Mouse (Mus musculus) lung, embryonic 16.5 days (tissue): ENCODE measurements around the gene Ptx4. TPM values are rescaled to one million over a fixed set of nuclear protein-coding genes. Genes with fewer than 3 reads are reported as not detected.

Experiments used
- ATAC-seq: fragments of 200-750 bp; cut with Nextera tagmentation; 2 replicates; pipeline ENCODE4 v1.8.0; 2017; ENCODE audit warnings: low read depth, mild to moderate bottlenecking, moderate library complexity
- H3K27ac ChIP-seq: fragments of 300-500 bp; sonication (generic); 2 replicates; pipeline ENCODE4 v1.5.1; 2014; ENCODE audit warnings: mild to moderate bottlenecking, control low read depth, low read length
- H3K27me3 ChIP-seq: fragments of 300-500 bp; sonication (generic); 2 replicates; pipeline ENCODE4 v1.6.1; 2014; ENCODE audit warnings: low read depth, low read length, mixed read lengths; ENCODE audit not compliant: control insufficient read depth, insufficient read depth
- H3K36me3 ChIP-seq: fragments of 300-500 bp; sonication (generic); 2 replicates; pipeline ENCODE4 v1.6.1; 2014; ENCODE audit warnings: low read length; ENCODE audit not compliant: control insufficient read depth, insufficient read depth
- H3K4me1 ChIP-seq: fragments of 300-500 bp; sonication (generic); replicated peaks from 2 replicates; pipeline ENCODE4 v1.6.1; 2014; ENCODE audit warnings: low read length, mixed read lengths; ENCODE audit not compliant: control insufficient read depth, insufficient read depth
- H3K4me2 ChIP-seq: fragments of 300-500 bp; sonication (generic); 2 replicates; pipeline ENCODE4 v1.6.1; 2014; ENCODE audit warnings: low read depth, low read length, control low read depth
- H3K4me3 ChIP-seq: fragments of 300-500 bp; sonication (generic); 2 replicates; pipeline ENCODE4 v1.5.1; 2014; ENCODE audit warnings: mild to moderate bottlenecking, low read length, control low read depth
- H3K9ac ChIP-seq: fragments of 300-500 bp; sonication (generic); 2 replicates; pipeline ENCODE4 v1.6.1; 2014; ENCODE audit warnings: low read length, control low read depth
- H3K9me3 ChIP-seq: fragments of 300-500 bp; sonication (generic); 2 replicates; pipeline ENCODE4 v1.6.1; 2016; ENCODE audit warnings: low read length; ENCODE audit not compliant: control insufficient read depth
- WGBS: fragments of 180-500 bp; shearing (Covaris S2); extraction: QIAGEN DNeasy Blood & Tissue Kit; methylation state at CpG from one replicate; pipeline ENCODE4 v1.1.7; 2014; 5-methylcytosine and 5-hydroxymethylcytosine counted together
- polyA plus RNA-seq: library from polyadenylated mRNA; unstranded; fragments of >200 nt; fragmentation: Nextera tagmentation; extraction: Ambion mirVana; gene quantifications from 2 replicates; pipeline ENCODE4 v1.2.1, GENCODE M21; 2015

Ptx4 gene
- polyA plus RNA-seq, 1 experiment from 2014 or later, result not detected

GRCm38 (mm10) chr17:25127681-25128080, 7.1 kb downstream of the Ptx4 start:
- 47% methylated on average over 9 of the region's 9 CpGs for WGBS
- Histone ChIP-seq H3K4me1 (no peaks in the 10 kb centered on the region), H3K9ac (no peak overlapping the region), H3K27me3 (no peaks in the 10 kb centered on the region), H3K9me3 (no peaks in the 10 kb centered on the region), H3K4me3 (no peak overlapping the region), H3K4me2 (no peak overlapping the region), H3K27ac (no peak overlapping the region), H3K36me3 (no peaks in the 10 kb centered on the region)
- ATAC-seq, result no peak

GRCm38 (mm10) chr17:25130060-25130459, 9.5 kb downstream of the Ptx4 start:
- ATAC-seq, result no peak
- no peaks in the 10 kb centered on the region for H3K27me3 ChIP-seq
- H3K4me1 ChIP-seq, result peaks cover 11% of the 10 kb centered on the region
- 83% methylated on average over 1 of the region's 1 CpGs for WGBS
- no peaks in the 10 kb centered on the region for H3K9me3 ChIP-seq
- H3K4me2 ChIP-seq, result no peak overlapping the region
- no peak overlapping the region for H3K4me3 ChIP-seq
- no peak overlapping the region for H3K9ac ChIP-seq
- no peaks in the 10 kb centered on the region for H3K36me3 ChIP-seq
- H3K27ac ChIP-seq, result no peak overlapping the region

GRCm38 (mm10) chr17:25133275-25133698, 12.7 kb downstream of the Ptx4 start, which contains the start of gene Clcn7:
Clcn7 (plus strand) TSS chr17:25133391.
- WGBS, result under 1% methylated on average over 40 of the region's 40 CpGs
- no peak within 1 kb of the TSS for H3K27ac ChIP-seq

GRCm38 (mm10) chr17:25135622-25136021, 15.1 kb downstream of the Ptx4 start:
- no peak for ATAC-seq
- Histone ChIP-seq H3K9ac (no peak overlapping the region), H3K27me3 (no peaks in the 10 kb centered on the region), H3K4me3 (no peak overlapping the region), H3K4me2 (no peak overlapping the region), H3K27ac (no peak overlapping the region), H3K36me3 (no peaks in the 10 kb centered on the region), H3K4me1 (peaks cover 11% of the 10 kb centered on the region), H3K9me3 (no peaks in the 10 kb centered on the region)
- 85% methylated on average over 6 of the region's 6 CpGs for WGBS

More at GRCm38 (mm10) chr17:25133275-25133698, 12.7 kb downstream of the Ptx4 start, which contains the start of gene Clcn7:
- H3K4me1 ChIP-seq, result peaks cover 11% of the 10 kb centered on the region
- H3K27me3 ChIP-seq, result no peaks in the 10 kb centered on the region
- H3K9me3 ChIP-seq, result no peaks in the 10 kb centered on the region
- H3K4me3 ChIP-seq, result peak within 1 kb of the TSS; percentile 85
- H3K9ac ChIP-seq, result peak within 1 kb of the TSS; percentile 80
- no peaks in the 10 kb centered on the region for H3K36me3 ChIP-seq
- H3K4me2 ChIP-seq, result peak within 1 kb of the TSS; percentile 88
- peak; percentile 95 for ATAC-seq

DNA sequence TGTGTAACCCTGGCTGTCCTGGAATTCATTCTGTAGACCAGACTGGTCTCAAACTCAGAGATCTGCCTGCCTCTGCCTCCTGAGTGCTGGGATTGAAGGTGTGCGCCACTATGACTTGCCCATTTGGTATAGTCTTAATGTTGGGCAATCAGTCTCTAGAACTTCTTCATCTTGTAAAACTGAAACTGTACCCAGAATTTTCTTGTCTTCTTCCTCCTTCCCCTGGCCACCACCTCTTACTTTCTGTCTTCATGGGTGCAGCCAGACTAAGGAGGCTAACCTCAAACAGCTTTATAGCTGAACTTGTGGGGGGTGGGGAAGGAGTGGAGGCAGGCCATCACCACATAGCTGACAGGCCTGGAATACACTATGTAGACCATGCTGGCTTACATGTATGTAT, 18.2 kb downstream of the Ptx4 start:
- Histone ChIP-seq H3K4me1 (peaks cover 10% of the 10 kb centered on the region), H3K9ac (no peak overlapping the region)
- 92% methylated on average over 1 of the region's 1 CpGs for WGBS

GRCm38 (mm10) chr17:25139960-25140359, 19.4 kb downstream of the Ptx4 start:
- Histone ChIP-seq H3K9ac (no peak overlapping the region), H3K27ac (no peak overlapping the region), H3K4me2 (no peak overlapping the region), H3K36me3 (no peaks in the 10 kb centered on the region), H3K4me1 (no peaks in the 10 kb centered on the region), H3K27me3 (no peaks in the 10 kb centered on the region), H3K4me3 (no peak overlapping the region), H3K9me3 (no peaks in the 10 kb centered on the region)
- no peak for ATAC-seq
- WGBS, result 64% methylated on average over 4 of the region's 4 CpGs

More for the DNA sequence above, 18.2 kb downstream of the Ptx4 start:
- H3K9me3 ChIP-seq, result no peaks in the 10 kb centered on the region
- H3K36me3 ChIP-seq, result no peaks in the 10 kb centered on the region
- H3K27ac ChIP-seq, result no peak overlapping the region
- no peaks in the 10 kb centered on the region for H3K27me3 ChIP-seq
- ATAC-seq, result no peak
- no peak overlapping the region for H3K4me3 ChIP-seq
- H3K4me2 ChIP-seq, result no peak overlapping the region

DNA sequence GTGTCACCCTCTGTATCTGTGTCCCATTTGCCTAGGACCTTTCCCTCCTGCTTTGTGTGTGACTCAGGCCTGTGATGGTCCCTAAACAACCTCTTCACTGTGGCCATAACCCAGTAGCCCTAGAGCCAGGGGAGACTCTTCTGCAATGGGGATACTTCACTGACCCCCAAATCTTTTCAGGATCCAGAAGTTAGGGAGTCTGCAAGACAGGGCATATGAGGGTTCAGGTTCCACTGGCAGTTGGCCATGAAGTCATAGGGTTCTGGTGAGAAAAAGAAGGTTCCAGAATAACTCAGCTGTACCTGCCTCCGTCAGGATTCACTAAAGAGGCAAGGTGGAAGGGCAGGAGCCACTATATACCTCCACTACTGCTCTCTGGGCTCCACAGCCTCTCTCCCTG, 41.6 kb downstream of the Ptx4 start, which contains the start of gene Ccdc154:
Ccdc154 (plus strand) TSS at position 301 of the 400 bp plus-strand sequence.
- no peaks in the 10 kb centered on the region for H3K9me3 ChIP-seq
- H3K27ac ChIP-seq, result no peak within 1 kb of the TSS
- H3K27me3 ChIP-seq, result no peaks in the 10 kb centered on the region
- no peak within 1 kb of the TSS for H3K4me3 ChIP-seq
- no peaks in the 10 kb centered on the region for H3K36me3 ChIP-seq
- no peak for ATAC-seq
- H3K4me1 ChIP-seq, result peaks cover 2% of the 10 kb centered on the region; the same call in 1 of the 2 replicates
- 100% methylated on average over 1 of the region's 1 CpGs for WGBS
- no peak within 1 kb of the TSS for H3K9ac ChIP-seq
- no peak within 1 kb of the TSS for H3K4me2 ChIP-seq

- H3K36me3 ChIP-seq, result no peaks in the 10 kb centered on the region
- H3K9me3 ChIP-seq, result no peaks in the 10 kb centered on the region
- ATAC-seq, result no peak
- H3K9ac ChIP-seq, result no peak overlapping the region
- H3K27ac ChIP-seq, result no peak overlapping the region
- H3K4me1 ChIP-seq, result peaks cover 2% of the 10 kb centered on the region; the same call in 1 of the 2 replicates
- H3K4me3 ChIP-seq, result no peak overlapping the region
- WGBS, result 74% methylated on average over 7 of the region's 7 CpGs
- H3K27me3 ChIP-seq, result no peaks in the 10 kb centered on the region
- H3K4me2 ChIP-seq, result no peak overlapping the region
Measured at GRCm38 (mm10) chr17:25163387-25163786, 42.8 kb downstream of the Ptx4 start.

DNA sequence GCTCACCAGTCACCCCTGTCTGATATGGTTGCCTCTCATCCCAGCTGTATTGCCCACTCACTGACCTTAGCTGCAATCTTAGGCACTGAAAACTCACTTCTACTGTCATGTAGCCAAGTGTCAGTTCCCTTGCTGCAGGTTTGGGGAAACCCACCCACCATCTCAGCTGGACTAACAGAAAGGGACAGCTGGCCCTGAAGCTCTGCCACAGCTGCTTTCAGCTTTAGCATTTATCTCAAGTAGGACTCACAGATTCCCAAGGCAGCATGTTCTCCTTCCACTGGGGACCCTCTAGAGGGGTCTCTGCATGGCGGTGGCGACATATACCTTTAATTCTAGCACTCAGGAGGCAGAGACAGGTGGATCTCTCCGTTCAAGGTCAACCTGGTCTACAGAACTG, 44.2 kb downstream of the Ptx4 start:
- Histone ChIP-seq H3K9ac (no peak overlapping the region), H3K9me3 (no peaks in the 10 kb centered on the region), H3K4me1 (peaks cover 2% of the 10 kb centered on the region; the same call in 1 of the 2 replicates), H3K36me3 (no peaks in the 10 kb centered on the region), H3K27me3 (no peaks in the 10 kb centered on the region), H3K4me3 (no peak overlapping the region), H3K27ac (no peak overlapping the region), H3K4me2 (no peak overlapping the region)
- whole genome bisulfite sequencing, result 90% methylated on average over 3 of the region's 3 CpGs
- ATAC-seq, result no peak
